Mouse (Mus musculus): Measurements from ENCODE around the gene Eif5a.

DNA sequence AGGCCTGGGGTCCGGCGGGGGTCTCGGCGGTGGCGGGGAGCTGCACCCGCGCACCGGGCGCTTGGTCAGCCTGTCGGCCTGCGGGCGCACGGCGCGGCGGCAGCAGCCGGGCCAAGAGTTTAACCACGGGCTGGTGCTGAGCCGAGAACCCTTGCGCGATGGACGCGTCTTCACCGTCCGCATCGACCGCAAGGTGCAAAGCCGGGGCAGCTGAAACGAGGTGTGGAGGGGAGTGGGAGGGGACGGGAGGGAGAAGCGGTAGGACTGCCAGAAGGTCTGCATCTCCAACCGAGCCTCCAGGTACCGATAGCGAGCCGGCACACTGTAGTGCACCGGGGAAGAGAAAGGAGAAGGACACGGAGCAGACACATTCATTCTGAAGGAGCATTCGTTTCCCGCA is 19.8 kb downstream of the Eif5a start:
- TF ChIP-seq CTCF (IDR thresholded peaks at IDR 0.05; ENCODE audit: borderline replicate concordance, control insufficient read depth, extremely low read depth, insufficient read depth, low read length, poor library complexity) (no peak), POLR2A (IDR thresholded peaks at IDR 0.05; ENCODE audit: control insufficient read depth, extremely low read depth, insufficient read depth, low read length, poor library complexity) (no peak)
